8 mouse cellular contexts compared by ENCODE assay signal in the genomic region with DNA sequence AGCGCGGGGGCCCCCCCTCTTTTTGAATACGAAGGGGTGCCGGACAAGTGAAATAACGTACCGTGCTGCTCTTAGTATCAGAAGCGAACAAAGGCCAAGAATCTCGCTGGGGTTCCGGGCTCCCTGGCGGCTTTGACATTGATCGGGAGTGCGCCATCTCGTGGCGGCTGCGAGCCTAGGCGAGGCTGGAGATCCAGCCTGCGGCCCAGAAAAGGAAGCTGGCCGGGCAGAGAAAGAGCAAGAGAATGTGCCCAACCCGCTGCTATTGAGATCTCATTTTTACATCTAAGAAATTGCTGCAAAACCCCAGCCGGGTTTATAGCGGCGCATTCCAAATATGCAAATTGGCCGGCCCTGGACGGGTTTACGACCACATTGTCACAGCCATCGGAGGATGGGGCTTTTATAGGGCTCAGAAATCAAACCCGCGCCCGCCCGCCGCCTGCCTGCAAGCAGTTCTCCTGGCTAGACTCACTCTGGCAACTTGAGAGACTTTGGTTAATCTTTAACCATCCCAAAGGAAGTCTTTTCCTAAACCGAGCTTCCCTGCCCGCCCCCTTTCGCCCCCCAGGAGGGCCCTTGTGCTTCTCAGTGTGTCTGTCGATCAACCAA. TPM values are rescaled to one million over a fixed set of nuclear protein-coding genes. Genes with fewer than 3 reads are reported as not detected.
DNase-seq lines count a peak whose midpoint lies in the region; ATAC-seq lines count a peak whose summit lies in the region.

A gene (minus strand): TSS at position 466 of the 612 bp plus-strand sequence.

- ATAC-seq in forebrain, embryonic 12.5 days (ENCODE audit: low FRiP score), result no peak
- no peak for ATAC-seq in midbrain, embryonic 12.5 days (ENCODE audit: low FRiP score, low read depth)
- peak; percentile 53 for ATAC-seq in stomach, embryonic 16.5 days (ENCODE audit: insufficient read depth, low FRiP score)

- H3K4me2 ChIP-seq in forebrain, embryonic 12.5 days, result 0 out of 2 replicates have a peak within 1 kb of the TSS, but pooled peaks have one; percentile 10
- peak within 1 kb of the TSS; percentile 27 for H3K4me2 ChIP-seq in midbrain, embryonic 12.5 days (replicated peaks)
- H3K4me2 ChIP-seq in stomach, embryonic 16.5 days (ENCODE audit: low read depth, low read length), result peak within 1 kb of the TSS; percentile 30

- H3K4me3 ChIP-seq in forebrain, embryonic 12.5 days (replicated peaks), result peak within 1 kb of the TSS; percentile 13; the same call in 1 of the 2 replicates
- 0 out of 2 replicates have a peak within 1 kb of the TSS, but pooled peaks have one; percentile 1 for H3K4me3 ChIP-seq in midbrain, embryonic 12.5 days
- H3K4me3 ChIP-seq in stomach, embryonic 16.5 days (replicated peaks; ENCODE audit: low read length), result peak within 1 kb of the TSS; percentile 19

- DNase-seq in CD4-positive helper T cell, adult 2 months (ENCODE audit: low read depth, low spot score), result peak; percentile 79
- peak; percentile 76 for DNase-seq in T-cell, adult 2 months (ENCODE audit: low spot score)
- DNase-seq in heart, postnatal 36 days, result peak; percentile 66 to 76
- DNase-seq in kidney, postnatal 4 days, result peak; percentile 96 to 97
- DNase-seq in cerebellum, adult 11-12 months, result no peak

- intact Hi-C loops in heart, postnatal 36 days (cut with DNase I), result no loop called here

- peaks cover 6% of the 10 kb centered on the region; the same call in 1 of the 2 replicates for H3K4me1 ChIP-seq in forebrain, embryonic 12.5 days
- peaks cover 3% of the 10 kb centered on the region; the same call in 1 of the 2 replicates for H3K4me1 ChIP-seq in midbrain, embryonic 12.5 days
- peaks cover 8% of the 10 kb centered on the region for H3K4me1 ChIP-seq in stomach, embryonic 16.5 days (ENCODE audit: control insufficient read depth, insufficient read depth, low read length)

- H3K9ac ChIP-seq in forebrain, embryonic 12.5 days, result no peak within 1 kb of the TSS
- H3K9ac ChIP-seq in midbrain, embryonic 12.5 days (replicated peaks), result no peak within 1 kb of the TSS
- no peak within 1 kb of the TSS for H3K9ac ChIP-seq in stomach, embryonic 16.5 days (ENCODE audit: low read length)

- WGBS in forebrain, embryonic 12.5 days, result 2% methylated on average over 35 of the region's 35 CpGs
- WGBS in midbrain, embryonic 12.5 days, result 1% methylated on average over 35 of the region's 35 CpGs
- WGBS in stomach, embryonic 16.5 days, result under 1% methylated on average over 35 of the region's 35 CpGs

- H3K27ac ChIP-seq in forebrain, embryonic 12.5 days, result no peak within 1 kb of the TSS
- no peak within 1 kb of the TSS for H3K27ac ChIP-seq in midbrain, embryonic 12.5 days (replicated peaks)
- no peak within 1 kb of the TSS for H3K27ac ChIP-seq in stomach, embryonic 16.5 days (ENCODE audit: low read length)

- no peaks in the 10 kb centered on the region for H3K9me3 ChIP-seq in forebrain, embryonic 12.5 days
- H3K9me3 ChIP-seq in midbrain, embryonic 12.5 days, result no peaks in the 10 kb centered on the region
- H3K9me3 ChIP-seq in stomach, embryonic 16.5 days (replicated peaks; ENCODE audit: control insufficient read depth, low read length), result no peaks in the 10 kb centered on the region

- no peaks in the 10 kb centered on the region for H3K36me3 ChIP-seq in forebrain, embryonic 12.5 days (replicated peaks)
- H3K36me3 ChIP-seq in midbrain, embryonic 12.5 days, result no peaks in the 10 kb centered on the region
- no peaks in the 10 kb centered on the region for H3K36me3 ChIP-seq in stomach, embryonic 16.5 days (ENCODE audit: control insufficient read depth, insufficient read depth, low read length)

- H3K27me3 ChIP-seq in forebrain, embryonic 12.5 days, result peaks cover 94% of the 10 kb centered on the region
- peaks cover 94% of the 10 kb centered on the region for H3K27me3 ChIP-seq in midbrain, embryonic 12.5 days
- H3K27me3 ChIP-seq in stomach, embryonic 16.5 days (ENCODE audit: control insufficient read depth, insufficient read depth, low read length), result peaks cover 94% of the 10 kb centered on the region

RNA-seq across cellular contexts. Expression of the gene that starts here (rescaled TPM):
- not detected in 2 replicates for polyA plus RNA-seq in forebrain, embryonic 12.5 days (2016; fragmentation: Nextera tagmentation; extraction: Ambion mirVana)
- total RNA-seq in heart, postnatal 36 days (2021), result not detected
- polyA plus RNA-seq in midbrain, embryonic 12.5 days (2016; fragmentation: Nextera tagmentation; extraction: Ambion mirVana), result not detected in 2 replicates
- 0.18 and 2.8 TPM in 2 replicates for polyA plus RNA-seq in stomach, embryonic 16.5 days (2015; fragmentation: Nextera tagmentation; extraction: Ambion mirVana)

Comparison
In these comparisons a context has a peak if more than half of its experiments do, and no peak if none do; other contexts are left out.
1. Peak in DNase-seq in heart, postnatal 36 days; RNA of the gene not detected or under 1 TPM.